Mouse (Mus musculus): ENCODE results near the gene Cpe.
"Not testable (repeated sequence)": the region's sequence is repeated elsewhere in the genome, so short reads cannot be mapped to it uniquely, and the experiment has no call there.

Gene Cpe

DNA sequence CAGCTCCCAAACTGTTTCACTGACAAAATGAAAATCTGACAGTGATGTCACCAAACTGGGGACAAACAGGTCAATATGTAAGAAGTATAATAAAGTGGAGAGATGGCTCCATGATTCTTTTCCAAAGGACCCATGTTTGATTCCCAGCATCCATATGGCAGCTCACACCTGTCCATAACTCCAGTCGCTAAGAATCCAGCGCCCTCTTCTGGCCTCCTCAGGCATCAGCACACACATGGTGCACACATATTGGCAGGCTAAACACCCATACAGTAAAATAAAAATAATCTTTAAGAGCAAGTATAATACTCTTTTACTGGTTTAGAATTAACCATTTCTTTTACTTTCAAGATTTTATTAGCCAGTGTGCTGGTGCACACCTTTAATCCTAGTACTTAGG lies 16.5 kb downstream of the Cpe start:
- DNase-seq (ENCODE audit: inconsistent age in 2 of 2, low spot score in 1 of 2), result no peak

DNA sequence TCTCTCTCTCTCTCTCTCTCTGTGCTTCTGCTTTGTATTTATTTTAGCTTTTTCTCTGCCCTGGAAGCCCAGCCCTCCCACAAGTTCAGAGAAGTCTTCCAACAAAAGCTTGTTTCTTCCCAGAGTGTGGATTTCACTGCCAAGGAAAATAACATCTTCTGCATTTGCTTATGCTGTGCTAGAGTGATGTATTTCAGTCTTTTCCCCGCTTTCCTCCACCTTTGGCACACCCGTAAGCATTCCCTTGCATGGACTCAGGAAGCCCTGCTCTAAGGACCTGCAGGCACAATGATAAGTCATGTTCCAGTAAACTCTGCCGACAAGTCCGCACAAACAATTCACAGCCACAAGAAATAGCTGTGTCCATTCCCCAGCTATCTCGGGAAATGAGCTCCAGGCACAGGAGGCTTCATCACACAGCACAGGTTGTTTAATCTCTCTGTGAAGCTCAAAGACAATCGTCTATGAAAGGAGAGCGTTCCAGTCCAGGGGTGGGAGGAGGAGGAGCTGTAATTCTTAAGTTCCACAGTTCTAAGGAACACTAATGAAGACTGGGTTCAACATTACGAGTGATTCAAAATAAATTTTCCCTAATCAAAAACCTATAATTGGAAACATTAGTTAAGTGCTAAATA lies 17.8 kb downstream of the Cpe start:
- no peak for DNase-seq (ENCODE audit: inconsistent age in 2 of 2, low spot score in 1 of 2)

DNA sequence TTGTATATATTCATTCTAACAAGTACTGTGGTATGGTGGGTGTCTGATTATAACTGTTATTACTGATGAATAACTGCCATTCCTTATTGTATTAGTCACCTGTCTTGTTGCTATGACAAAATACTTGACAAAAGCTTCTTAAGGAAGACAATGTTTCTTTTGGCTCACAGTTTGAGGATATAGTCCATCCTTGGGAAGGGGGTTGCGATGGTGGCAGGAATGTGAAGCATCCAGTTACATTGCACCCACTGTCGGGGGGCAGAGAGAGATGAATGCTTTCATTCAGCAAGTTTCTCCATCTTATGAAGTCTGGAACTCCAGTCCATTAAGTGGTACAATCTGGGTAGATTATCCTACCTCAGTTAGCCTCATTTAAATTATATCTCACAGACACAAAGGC lies 19.9 kb downstream of the Cpe start:
- DNase-seq (ENCODE audit: inconsistent age in 2 of 2, low spot score in 1 of 2), result no peak

DNA sequence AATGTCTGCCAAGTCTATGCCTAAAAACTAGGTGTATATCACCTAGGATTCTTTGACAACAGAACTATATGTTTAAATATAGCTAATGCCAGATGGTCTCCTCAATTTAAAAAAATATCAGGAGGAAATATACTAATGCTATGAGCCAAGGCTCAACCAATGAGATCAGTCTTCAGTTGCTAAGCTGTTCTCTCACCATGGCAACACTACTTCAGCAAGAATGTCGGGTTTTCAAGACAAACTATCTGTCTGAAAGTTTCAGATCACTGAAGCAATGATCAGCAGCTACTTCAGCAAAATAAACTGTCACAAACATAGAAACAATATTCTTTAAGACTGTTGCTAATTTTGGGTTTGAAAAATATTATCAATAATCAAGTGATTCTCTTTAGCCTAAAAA lies 20.9 kb downstream of the Cpe start:
- DNase-seq (ENCODE audit: inconsistent age in 2 of 2, low spot score in 1 of 2), result no peak

- not testable (repeated sequence) for DNase-seq (ENCODE audit: inconsistent age in 2 of 2, low spot score in 1 of 2)
Measured at GRCm38 (mm10) chr8:64666305-64666704, 26.5 kb downstream of the Cpe start.

GRCm38 (mm10) chr8:64665563-64665962 lies 27.3 kb downstream of the Cpe start:
- DNase-seq (ENCODE audit: inconsistent age in 2 of 2, low spot score in 1 of 2), result no peak

GRCm38 (mm10) chr8:64664811-64665210 lies 28.0 kb downstream of the Cpe start:
- no peak for DNase-seq (ENCODE audit: inconsistent age in 2 of 2, low spot score in 1 of 2)

DNA sequence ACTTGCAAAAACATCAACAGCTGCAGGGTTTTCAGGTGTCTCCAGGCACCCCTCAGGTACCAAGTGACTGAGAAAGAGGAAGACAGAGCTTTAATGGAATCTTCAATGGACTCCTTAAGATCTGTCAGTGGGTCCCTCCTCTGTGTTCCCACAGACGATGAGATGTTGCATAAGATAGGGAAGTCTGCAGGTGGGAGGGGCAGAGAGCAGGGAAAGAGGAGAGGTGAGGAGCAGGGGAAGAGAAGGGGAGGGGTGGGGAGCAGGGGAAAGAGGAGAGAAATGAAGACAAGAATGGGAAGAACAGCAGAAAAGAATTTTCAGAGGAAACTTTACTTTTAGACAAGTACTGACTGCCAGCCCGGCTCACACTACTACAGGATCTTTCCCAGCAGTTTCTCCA lies 28.5 kb downstream of the Cpe start:
- DNase-seq (ENCODE audit: inconsistent age in 2 of 2, low spot score in 1 of 2), result no peak

GRCm38 (mm10) chr8:64659097-64659496 lies 33.8 kb downstream of the Cpe start:
- DNase-seq (ENCODE audit: inconsistent age in 2 of 2, low spot score in 1 of 2), result peak in 1 of 2 experiments; percentile 38

GRCm38 (mm10) chr8:64657980-64658401 lies 34.9 kb downstream of the Cpe start:
- DNase-seq (ENCODE audit: inconsistent age in 2 of 2, low spot score in 1 of 2), result no peak

DNA sequence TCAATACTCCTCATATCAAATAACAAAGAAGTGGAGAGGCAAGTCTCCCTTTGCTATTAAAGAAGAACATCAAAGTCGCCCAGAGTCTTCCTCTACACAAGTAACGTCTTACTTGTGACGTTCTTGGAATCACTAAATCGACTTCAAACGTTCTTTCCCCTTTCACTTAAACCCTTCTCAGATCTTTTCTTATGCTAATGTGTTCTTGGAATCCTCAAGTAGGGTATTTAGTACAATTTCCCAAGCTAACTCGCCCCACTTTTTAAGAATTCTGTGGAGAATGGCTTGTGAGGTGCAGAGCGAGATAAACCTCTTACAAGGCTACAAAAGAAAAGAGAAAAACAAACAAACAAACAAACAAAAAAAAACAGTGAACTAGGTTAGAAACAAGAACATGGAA lies 35.3 kb downstream of the Cpe start:
- DNase-seq (ENCODE audit: inconsistent age in 2 of 2, low spot score in 1 of 2), result no peak

- no peak for DNase-seq (ENCODE audit: inconsistent age in 2 of 2, low spot score in 1 of 2)
Measured at GRCm38 (mm10) chr8:64655887-64656286, 37.0 kb downstream of the Cpe start.

GRCm38 (mm10) chr8:64655087-64655486 lies 37.8 kb downstream of the Cpe start:
- no peak for DNase-seq (ENCODE audit: inconsistent age in 2 of 2, low spot score in 1 of 2)

DNA sequence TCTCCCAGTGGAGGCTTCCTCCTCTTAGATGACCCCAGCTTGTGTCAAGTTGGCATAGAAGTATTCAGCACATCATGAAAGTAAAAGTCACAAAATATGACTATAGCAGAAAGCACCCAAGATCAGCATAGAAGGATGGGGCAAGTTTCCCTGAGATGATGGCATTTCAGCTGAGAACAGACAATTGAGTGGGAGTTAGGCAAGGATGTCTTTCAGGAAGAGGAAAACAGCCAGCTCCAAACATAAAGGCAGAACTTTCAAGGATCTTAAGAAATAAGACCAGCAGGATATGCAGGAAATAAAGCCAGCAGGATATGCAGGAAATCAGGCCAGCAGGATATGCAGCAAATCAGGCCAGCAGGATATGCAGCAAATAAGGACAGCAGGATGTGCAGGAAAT lies 40.6 kb downstream of the Cpe start:
- DNase-seq (ENCODE audit: inconsistent age in 2 of 2, low spot score in 1 of 2), result no peak

DNA sequence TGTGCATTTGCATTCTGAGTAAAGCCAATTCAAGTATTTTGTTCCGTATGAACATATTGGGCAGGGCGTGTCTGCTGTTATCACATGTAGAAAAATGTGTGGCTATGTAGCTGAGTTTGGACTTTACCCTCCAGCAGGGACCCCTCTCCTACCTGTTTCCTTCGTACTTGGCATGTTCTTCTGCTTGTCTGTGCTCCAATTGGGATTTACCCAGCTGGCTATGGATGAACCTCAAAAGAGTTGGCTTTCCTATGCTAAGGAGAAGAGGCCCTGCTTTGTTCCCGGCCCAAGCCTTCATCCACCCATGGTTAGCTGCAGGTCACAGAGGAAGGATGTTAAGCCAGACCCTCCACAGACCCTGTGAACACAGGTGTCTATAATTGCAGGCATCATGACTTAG lies 44.8 kb downstream of the Cpe start:
- DNase-seq (ENCODE audit: inconsistent age in 2 of 2, low spot score in 1 of 2), result peak in 1 of 2 experiments; percentile 43

GRCm38 (mm10) chr8:64647148-64647547 lies 45.7 kb downstream of the Cpe start:
- DNase-seq (ENCODE audit: inconsistent age in 2 of 2, low spot score in 1 of 2), result no peak

DNA sequence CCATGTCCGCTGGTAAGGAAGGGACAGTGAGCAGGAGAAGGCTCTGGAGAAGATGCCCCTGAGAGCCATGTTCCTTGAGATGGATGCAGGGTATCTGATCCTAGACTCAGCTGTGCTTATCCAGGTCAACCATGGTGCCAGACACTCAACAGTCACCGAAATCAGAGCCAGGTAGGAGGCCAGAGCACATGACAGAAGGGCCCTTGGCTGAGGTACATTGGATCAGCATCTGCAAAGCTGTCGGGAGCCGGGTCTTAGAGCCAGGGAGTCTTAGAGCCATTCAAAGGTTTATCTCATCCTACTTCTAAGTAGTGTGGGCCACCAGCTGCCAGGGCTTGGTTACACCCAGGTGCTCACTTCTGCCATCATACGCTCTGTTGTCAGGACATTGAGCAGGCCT lies 46.4 kb downstream of the Cpe start:
- no peak for DNase-seq (ENCODE audit: inconsistent age in 2 of 2, low spot score in 1 of 2)

DNA sequence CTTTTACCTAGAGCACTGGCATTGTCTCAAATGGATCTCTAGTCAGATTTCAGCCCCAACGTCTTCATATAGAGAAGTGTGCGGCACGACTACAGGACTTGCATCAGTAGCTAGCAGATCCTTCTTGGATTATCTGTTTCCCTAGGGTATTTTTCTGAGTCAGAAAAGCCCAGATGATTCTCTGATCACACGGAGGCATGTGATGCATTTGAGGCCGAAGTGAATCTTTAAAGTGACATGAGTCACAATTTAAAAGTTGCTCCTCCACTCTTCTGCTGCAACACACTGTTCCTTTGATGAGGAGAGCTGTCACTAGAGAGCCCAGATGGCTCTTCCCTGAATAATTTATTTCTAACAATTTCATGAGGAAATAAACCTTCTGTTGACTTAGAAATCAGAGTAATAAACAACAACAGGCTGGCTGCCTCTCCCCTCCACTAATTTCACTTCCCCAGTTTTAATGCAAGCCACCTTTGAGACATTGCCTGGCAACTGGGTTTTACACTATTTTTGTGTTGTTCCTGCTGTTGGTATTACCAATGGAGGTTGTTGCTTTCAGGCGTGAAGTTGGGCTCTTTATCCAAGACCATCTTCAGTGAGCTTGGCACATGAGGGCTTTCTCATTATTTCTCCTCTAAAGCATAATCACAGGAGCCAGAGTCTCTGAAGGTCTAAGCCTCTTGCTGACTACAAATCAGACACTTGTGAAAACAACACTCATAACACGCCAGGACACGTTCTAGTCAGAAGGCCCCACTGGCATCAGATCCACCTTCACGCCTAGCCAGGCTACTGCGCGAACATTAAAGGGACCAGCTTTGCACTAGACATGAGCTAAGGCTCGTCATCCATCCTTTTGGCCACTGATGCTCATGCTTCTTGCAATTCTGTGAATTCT lies 48.5 kb downstream of the Cpe start:
- peak; percentile 45 to 73 for DNase-seq (ENCODE audit: inconsistent age in 2 of 2, low spot score in 1 of 2)

- DNase-seq (ENCODE audit: inconsistent age in 2 of 2, low spot score in 1 of 2), result peak; percentile 80 to 89
Measured at GRCm38 (mm10) chr8:64643382-64643781, 49.5 kb downstream of the Cpe start.

- DNase-seq (ENCODE audit: inconsistent age in 2 of 2, low spot score in 1 of 2), result no peak
Measured at GRCm38 (mm10) chr8:64642799-64643198, 50.1 kb downstream of the Cpe start.

DNA sequence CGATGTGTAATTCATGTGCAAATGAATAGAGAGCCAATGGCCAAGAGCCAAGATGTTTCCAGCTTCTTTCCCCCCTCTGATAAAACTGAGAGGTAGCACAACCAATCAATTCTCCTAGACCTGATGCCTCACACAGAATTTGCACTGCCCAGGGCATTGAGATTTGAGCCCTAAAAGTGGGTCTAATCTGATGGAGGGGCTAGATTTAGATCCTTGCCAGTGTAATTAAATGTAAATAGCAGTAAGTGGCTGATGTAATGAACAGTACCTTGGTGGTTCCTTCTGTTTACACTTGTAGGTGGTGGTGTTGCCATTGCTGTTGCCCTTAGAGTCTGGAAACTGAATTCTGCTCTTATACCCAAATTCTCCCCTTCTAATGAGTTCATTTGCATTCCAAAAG lies 52.3 kb downstream of the Cpe start:
- DNase-seq (ENCODE audit: inconsistent age in 2 of 2, low spot score in 1 of 2), result peak in 1 of 2 experiments; percentile 55

- peak; percentile 64 to 86 for DNase-seq (ENCODE audit: inconsistent age in 2 of 2, low spot score in 1 of 2)
Measured at GRCm38 (mm10) chr8:64639676-64640075, 53.2 kb downstream of the Cpe start.
